Mouse (Mus musculus): ENCODE results near the gene Card19. TPM values are rescaled to one million over a fixed set of nuclear protein-coding genes. Genes with fewer than 3 reads are reported as not detected.
A peak's percentile ranks its signal among the peaks of the same experiment; 100 is the strongest.

Gene Card19
- polyA plus RNA-seq, 1 experiment from 2014 or later = 23.1 TPM

GRCm38 (mm10) chr13:49180274-49180673 lies 35.6 kb downstream of the Card19 start:
- Histone ChIP-seq H3K36me3 (no peaks in the 10 kb centered on the region), H3K4me2 (replicated peaks) (no peak overlapping the region), H3K27me3 (no peaks in the 10 kb centered on the region), H3K4me1 (peaks cover 15% of the 10 kb centered on the region), H3K9ac (replicated peaks) (no peak overlapping the region), H3K9me3 (no peaks in the 10 kb centered on the region), H3K4me3 (no peak overlapping the region), H3K27ac (replicated peaks) (no peak overlapping the region)
- 85% methylated on average over 5 of the region's 5 CpGs for WGBS
- ATAC-seq (replicated peaks) = no peak

GRCm38 (mm10) chr13:49178839-49179585 lies 36.8 kb downstream of the Card19 start:
- no peak overlapping the region for H3K9ac ChIP-seq (replicated peaks)
- H3K4me3 ChIP-seq = no peak overlapping the region
- peak overlapping the region; percentile 31 for H3K27ac ChIP-seq (replicated peaks)
- 45% methylated on average over 19 of the region's 19 CpGs for WGBS
- ATAC-seq (replicated peaks) = peak; percentile 75
- peaks cover 18% of the 10 kb centered on the region for H3K4me1 ChIP-seq
- no peaks in the 10 kb centered on the region for H3K27me3 ChIP-seq
- H3K36me3 ChIP-seq = no peaks in the 10 kb centered on the region
- H3K4me2 ChIP-seq (replicated peaks) = no peak overlapping the region
- H3K9me3 ChIP-seq = no peaks in the 10 kb centered on the region

GRCm38 (mm10) chr13:49175509-49175908 lies 40.3 kb downstream of the Card19 start:
- H3K9me3 ChIP-seq = no peaks in the 10 kb centered on the region
- ATAC-seq (replicated peaks) = no peak
- 88% methylated on average over 10 of the region's 10 CpGs for WGBS

GRCm38 (mm10) chr13:49172971-49173596 lies 42.8 kb downstream of the Card19 start:
- no peak overlapping the region for H3K9ac ChIP-seq (replicated peaks)
- H3K27ac ChIP-seq (replicated peaks) = peak overlapping the region; percentile 82
- H3K27me3 ChIP-seq = no peaks in the 10 kb centered on the region
- no peaks in the 10 kb centered on the region for H3K36me3 ChIP-seq
- ATAC-seq (replicated peaks) = peak; percentile 61
- 5% methylated on average over 12 of the region's 12 CpGs for WGBS
- peaks cover 17% of the 10 kb centered on the region for H3K4me1 ChIP-seq
- no peaks in the 10 kb centered on the region for H3K9me3 ChIP-seq
- H3K4me3 ChIP-seq = no peak overlapping the region
- H3K4me2 ChIP-seq (replicated peaks) = no peak overlapping the region

More at GRCm38 (mm10) chr13:49175509-49175908, 40.3 kb downstream of the Card19 start:
- H3K27ac ChIP-seq (replicated peaks) = no peak overlapping the region
- no peak overlapping the region for H3K4me2 ChIP-seq (replicated peaks)
- no peaks in the 10 kb centered on the region for H3K36me3 ChIP-seq
- H3K4me3 ChIP-seq = no peak overlapping the region
- H3K4me1 ChIP-seq = peaks cover 33% of the 10 kb centered on the region
- H3K9ac ChIP-seq (replicated peaks) = no peak overlapping the region
- no peaks in the 10 kb centered on the region for H3K27me3 ChIP-seq

- peak overlapping the region; percentile 82 for H3K27ac ChIP-seq (replicated peaks)
- H3K9me3 ChIP-seq = no peaks in the 10 kb centered on the region
Measured at GRCm38 (mm10) chr13:49172335-49172734, 43.5 kb downstream of the Card19 start.

GRCm38 (mm10) chr13:49171729-49172128 lies 44.1 kb downstream of the Card19 start:
- H3K36me3 ChIP-seq = no peaks in the 10 kb centered on the region
- no peak overlapping the region for H3K9ac ChIP-seq (replicated peaks)
- H3K9me3 ChIP-seq = no peaks in the 10 kb centered on the region
- peak overlapping the region; percentile 82 for H3K27ac ChIP-seq (replicated peaks)
- H3K27me3 ChIP-seq = no peaks in the 10 kb centered on the region
- 62% methylated on average over 1 of the region's 1 CpGs for WGBS
- peaks cover 17% of the 10 kb centered on the region for H3K4me1 ChIP-seq
- ATAC-seq (replicated peaks) = no peak
- H3K4me2 ChIP-seq (replicated peaks) = no peak overlapping the region
- H3K4me3 ChIP-seq = no peak overlapping the region

More at GRCm38 (mm10) chr13:49172335-49172734, 43.5 kb downstream of the Card19 start:
- Histone ChIP-seq H3K27me3 (no peaks in the 10 kb centered on the region), H3K4me1 (peaks cover 17% of the 10 kb centered on the region), H3K4me3 (no peak overlapping the region), H3K4me2 (replicated peaks) (no peak overlapping the region), H3K9ac (replicated peaks) (no peak overlapping the region), H3K36me3 (no peaks in the 10 kb centered on the region)
- ATAC-seq (replicated peaks) = peak; percentile 80
- 50% methylated on average over 7 of the region's 7 CpGs for WGBS

- no peaks in the 10 kb centered on the region for H3K27me3 ChIP-seq
- no peak overlapping the region for H3K9ac ChIP-seq (replicated peaks)
- H3K27ac ChIP-seq (replicated peaks) = no peak overlapping the region
- H3K9me3 ChIP-seq = no peaks in the 10 kb centered on the region
- no peak for ATAC-seq (replicated peaks)
- no peak overlapping the region for H3K4me3 ChIP-seq
- no peaks in the 10 kb centered on the region for H3K36me3 ChIP-seq
- WGBS = 94% methylated on average over 11 of the region's 11 CpGs
- H3K4me1 ChIP-seq = peaks cover 17% of the 10 kb centered on the region
- no peak overlapping the region for H3K4me2 ChIP-seq (replicated peaks)
Measured at GRCm38 (mm10) chr13:49170623-49171022, 45.2 kb downstream of the Card19 start.

GRCm38 (mm10) chr13:49169448-49170207 lies 46.2 kb downstream of the Card19 start:
- H3K36me3 ChIP-seq = no peaks in the 10 kb centered on the region
- H3K27ac ChIP-seq (replicated peaks) = no peak overlapping the region
- H3K4me3 ChIP-seq = no peak overlapping the region
- H3K4me2 ChIP-seq (replicated peaks) = no peak overlapping the region
- 20% methylated on average over 17 of the region's 17 CpGs for WGBS
- no peak overlapping the region for H3K9ac ChIP-seq (replicated peaks)
- H3K4me1 ChIP-seq = peaks cover 17% of the 10 kb centered on the region
- 0 out of 2 replicates have a peak, but pooled peaks have one; percentile 32 for ATAC-seq (replicated peaks)
- no peaks in the 10 kb centered on the region for H3K9me3 ChIP-seq
- no peaks in the 10 kb centered on the region for H3K27me3 ChIP-seq

GRCm38 (mm10) chr13:49167081-49167480 lies 48.8 kb downstream of the Card19 start:
- Histone ChIP-seq H3K4me2 (replicated peaks) (no peak overlapping the region), H3K27me3 (no peaks in the 10 kb centered on the region), H3K9ac (replicated peaks) (no peak overlapping the region), H3K27ac (replicated peaks) (no peak overlapping the region), H3K9me3 (no peaks in the 10 kb centered on the region), H3K4me1 (peaks cover 2% of the 10 kb centered on the region), H3K36me3 (no peaks in the 10 kb centered on the region), H3K4me3 (no peak overlapping the region)
- WGBS = 65% methylated on average over 9 of the region's 9 CpGs
- no peak for ATAC-seq (replicated peaks)

- 83% methylated on average over 7 of the region's 7 CpGs for WGBS
- ATAC-seq (replicated peaks) = no peak
- no peaks in the 10 kb centered on the region for H3K9me3 ChIP-seq
- no peak overlapping the region for H3K4me3 ChIP-seq
- H3K27me3 ChIP-seq = no peaks in the 10 kb centered on the region
- H3K36me3 ChIP-seq = no peaks in the 10 kb centered on the region
- no peak overlapping the region for H3K27ac ChIP-seq (replicated peaks)
- H3K9ac ChIP-seq (replicated peaks) = no peak overlapping the region
- H3K4me1 ChIP-seq = no peaks in the 10 kb centered on the region
- H3K4me2 ChIP-seq (replicated peaks) = no peak overlapping the region
Measured at GRCm38 (mm10) chr13:49163645-49164044, 52.2 kb downstream of the Card19 start.

GRCm38 (mm10) chr13:49162722-49163121 lies 53.1 kb downstream of the Card19 start:
- Histone ChIP-seq H3K4me2 (replicated peaks) (no peak overlapping the region), H3K36me3 (no peaks in the 10 kb centered on the region), H3K27me3 (no peaks in the 10 kb centered on the region), H3K4me1 (no peaks in the 10 kb centered on the region), H3K9me3 (no peaks in the 10 kb centered on the region), H3K9ac (replicated peaks) (no peak overlapping the region), H3K27ac (replicated peaks) (no peak overlapping the region), H3K4me3 (no peak overlapping the region)
- ATAC-seq (replicated peaks) = no peak
- 84% methylated on average over 4 of the region's 4 CpGs for WGBS

- Histone ChIP-seq H3K9ac (replicated peaks) (no peak overlapping the region), H3K4me3 (no peak overlapping the region), H3K9me3 (no peaks in the 10 kb centered on the region), H3K4me2 (replicated peaks) (no peak overlapping the region), H3K27me3 (no peaks in the 10 kb centered on the region), H3K27ac (replicated peaks) (no peak overlapping the region), H3K36me3 (no peaks in the 10 kb centered on the region), H3K4me1 (no peaks in the 10 kb centered on the region)
- ATAC-seq (replicated peaks) = no peak
- 66% methylated on average over 2 of the region's 2 CpGs for WGBS
Measured at GRCm38 (mm10) chr13:49161236-49161635, 54.6 kb downstream of the Card19 start.
